Mouse (Mus musculus): ENCODE measurements around the gene Rasgef1c. TPM values are rescaled to one million over a fixed set of nuclear protein-coding genes. Genes with fewer than 3 reads are reported as not detected.

Gene Rasgef1c
- polyA plus RNA-seq (2014; fragmentation: Illumina TruSeq; extraction: RNeasy Lipid Tissue Mini Kit (QIAGEN cat#74804); ENCODE audit: insufficient read depth, low read depth, low replicate concordance), result 0.18 TPM

GRCm38 (mm10) chr11:49901659-49902458, at the start of gene Rasgef1c:
Rasgef1c (plus strand) TSS chr11:49901835.

DNA sequence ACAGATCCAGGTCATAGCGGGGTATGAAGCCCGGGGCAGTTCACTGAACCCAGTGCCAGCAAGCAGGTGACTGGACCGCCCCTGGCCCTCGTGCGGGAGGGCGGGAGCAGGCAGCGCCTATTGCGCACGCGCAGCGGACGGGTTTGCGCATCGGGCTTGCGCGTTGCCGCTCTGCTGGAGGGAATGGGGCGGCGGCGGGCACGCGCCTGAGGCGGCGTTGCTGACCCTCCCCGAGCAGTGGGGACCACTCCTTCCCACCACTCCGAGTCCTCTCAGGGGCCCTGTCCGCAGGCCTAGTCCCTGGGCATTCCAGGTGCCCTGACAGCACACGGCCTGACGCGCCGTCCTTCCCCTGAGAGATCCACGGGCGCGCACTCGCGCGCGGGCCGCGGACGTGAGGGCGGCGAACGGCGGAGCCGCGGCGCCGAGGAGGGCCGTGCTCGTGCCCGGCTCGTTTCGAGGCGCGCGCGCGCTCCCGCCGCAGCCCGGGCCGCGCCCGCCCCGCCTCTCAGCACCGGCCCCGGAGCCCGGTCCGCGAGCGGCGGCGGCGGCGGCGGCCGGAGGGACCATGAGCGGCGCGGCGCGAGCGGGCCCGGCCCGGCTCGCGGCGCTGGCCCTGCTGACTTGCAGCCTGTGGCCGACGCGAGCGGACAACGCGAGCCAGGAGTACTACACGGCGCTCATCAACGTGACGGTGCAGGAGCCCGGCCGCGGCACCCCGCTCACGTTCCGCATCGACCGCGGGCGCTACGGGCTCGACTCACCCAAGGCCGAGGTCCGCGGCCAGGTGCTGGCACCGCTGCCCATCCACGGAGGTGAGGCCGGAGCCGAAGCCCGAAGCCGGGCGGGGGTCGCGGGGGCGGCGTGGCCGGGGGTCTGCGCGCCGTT, 123.4 kb downstream of the Rasgef1c start, which contains the start of gene Rnf130:
TSS of gene Rnf130 (plus strand) at position 514 of the 888 bp plus-strand sequence.

Other genes with a start within 250 kb of the Rasgef1c start
- 1,932 TPM for gene Scgb3a1, start 238.2 kb upstream of the Rasgef1c start, polyA plus RNA-seq (2014; fragmentation: Illumina TruSeq; extraction: RNeasy Lipid Tissue Mini Kit (QIAGEN cat#74804); ENCODE audit: insufficient read depth, low read depth, low replicate concordance)
- gene Cnot6, start 189.1 kb upstream of the Rasgef1c start, polyA plus RNA-seq (2014; fragmentation: Illumina TruSeq; extraction: RNeasy Lipid Tissue Mini Kit (QIAGEN cat#74804); ENCODE audit: insufficient read depth, low read depth, low replicate concordance), result 18.5 TPM
- 7.0 TPM for gene Gfpt2, start 107.7 kb upstream of the Rasgef1c start, polyA plus RNA-seq (2014; fragmentation: Illumina TruSeq; extraction: RNeasy Lipid Tissue Mini Kit (QIAGEN cat#74804); ENCODE audit: insufficient read depth, low read depth, low replicate concordance)
- 22.6 TPM for gene Mapk9, start 55.1 kb upstream of the Rasgef1c start, polyA plus RNA-seq (2014; fragmentation: Illumina TruSeq; extraction: RNeasy Lipid Tissue Mini Kit (QIAGEN cat#74804); ENCODE audit: insufficient read depth, low read depth, low replicate concordance)
- gene Rnf130, start 123.5 kb downstream of the Rasgef1c start, polyA plus RNA-seq (2014; fragmentation: Illumina TruSeq; extraction: RNeasy Lipid Tissue Mini Kit (QIAGEN cat#74804); ENCODE audit: insufficient read depth, low read depth, low replicate concordance), result 83.0 TPM
- gene Tbc1d9b, start 229.6 kb downstream of the Rasgef1c start, polyA plus RNA-seq (2014; fragmentation: Illumina TruSeq; extraction: RNeasy Lipid Tissue Mini Kit (QIAGEN cat#74804); ENCODE audit: insufficient read depth, low read depth, low replicate concordance), result 25.9 TPM

Data from lung, adult 10 weeks (tissue).